Mouse (Mus musculus): ENCODE data around the gene Stfa2l1.

DNA sequence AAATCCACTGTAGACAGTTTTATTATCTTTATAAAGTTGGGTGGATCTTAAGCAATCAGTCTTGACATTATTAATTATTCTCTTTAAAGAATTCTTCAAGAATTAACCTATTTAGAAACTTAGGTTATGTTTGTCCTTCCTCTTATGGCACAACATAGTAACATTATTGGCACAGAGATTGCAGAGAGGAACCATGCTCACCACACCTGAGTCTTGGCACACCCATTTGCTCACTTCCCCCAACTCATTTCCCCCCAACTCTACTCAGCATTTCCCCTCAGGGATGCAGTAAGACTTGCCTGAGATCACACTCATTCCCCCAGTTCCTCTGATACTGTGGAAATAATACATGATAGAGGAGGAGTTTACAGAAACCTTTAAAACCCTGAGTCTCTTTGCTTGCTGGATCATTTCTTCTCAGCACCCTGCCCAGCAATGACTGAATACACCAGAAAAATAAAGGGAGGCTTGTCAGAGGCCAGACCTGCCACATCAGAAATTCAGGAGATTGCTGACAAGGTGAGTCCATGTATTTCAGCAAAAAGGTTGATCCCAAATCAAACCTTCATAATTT lies at the start of gene Stfa2l1:
- TF ChIP-seq CTCF (IDR thresholded peaks at IDR 0.05; ENCODE audit: low read depth, low read length), result no peak
- no peak for TF ChIP-seq POLR2A (IDR thresholded peaks at IDR 0.05; ENCODE audit: borderline replicate concordance, low read depth, low read length)
